24 mouse cellular contexts compared by ENCODE assay signal in the genomic region with DNA sequence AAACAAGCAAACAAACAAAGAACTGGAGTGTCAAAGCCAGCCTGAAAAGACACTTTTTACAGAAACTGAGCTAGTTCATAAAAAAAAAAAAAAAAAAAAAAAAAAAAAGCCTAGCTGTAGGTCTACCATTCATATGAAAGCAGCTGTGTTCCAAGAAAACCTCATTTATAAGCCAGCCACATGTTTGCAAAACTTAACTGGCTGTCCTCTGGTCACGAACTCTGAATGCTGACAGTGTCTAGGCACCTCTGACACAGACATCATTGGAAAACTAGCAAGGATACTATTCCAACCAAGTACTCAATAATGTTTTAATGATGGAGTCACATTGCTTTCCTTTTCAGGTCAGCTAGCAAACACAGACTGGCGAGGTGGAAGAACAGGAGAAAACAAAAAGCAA.
"Had no signal": no experiment of that assay in that cellular context is flagged by ENCODE, and none has a peak within 500 bp of the region (broad histone marks: within the 10 kb centered on the region; RNA-seq: fewer than 3 reads in every experiment).

No protein-coding gene starts in this region.

- H3K9me3 ChIP-seq: heart, embryonic 13.5 days; heart, embryonic 15.5 days; hindbrain, embryonic 13.5 days; hindbrain, embryonic 15.5 days; limb, embryonic 15.5 days; liver, embryonic 12.5 days had no signal

- ATAC-seq: hindbrain, postnatal 0 days; intestine, postnatal 0 days; liver, embryonic 12.5 days had no signal

- H3K4me3 ChIP-seq: gastrocnemius, adult 2 months; heart, adult 2 months; heart, embryonic 13.5 days; heart, embryonic 15.5 days; hindbrain, embryonic 13.5 days; hindbrain, embryonic 15.5 days; layer of hippocampus, adult 2 months; left cerebral cortex, adult 2 months; limb, embryonic 15.5 days; liver, embryonic 12.5 days had no signal

- H3K4me1 ChIP-seq: heart, embryonic 13.5 days; heart, embryonic 15.5 days; hindbrain, embryonic 13.5 days; hindbrain, embryonic 15.5 days; limb, embryonic 15.5 days; liver, embryonic 12.5 days had no signal

- H3K36me3 ChIP-seq: heart, embryonic 13.5 days; heart, embryonic 15.5 days; hindbrain, embryonic 13.5 days; hindbrain, embryonic 15.5 days; limb, embryonic 15.5 days; liver, embryonic 12.5 days had no signal

- DNase-seq: gastrocnemius, adult 2 months; gastrocnemius, postnatal 10 days; gastrocnemius, postnatal 36 days; heart, adult 11 months; heart, adult 2 months; heart, postnatal 14 days; heart, postnatal 36 days; kidney, adult 18-20 months; kidney, adult 8-10 months; kidney, postnatal 10 days; kidney, postnatal 25 days; kidney, postnatal 4 days had no signal

- H3K27ac ChIP-seq: gastrocnemius, adult 2 months; heart, adult 2 months; heart, embryonic 13.5 days; heart, embryonic 15.5 days; hindbrain, embryonic 13.5 days; hindbrain, embryonic 15.5 days; hindbrain, postnatal 0 days; layer of hippocampus, adult 2 months; left cerebral cortex, adult 2 months; limb, embryonic 15.5 days; liver, embryonic 12.5 days; liver, embryonic 14.5 days had no signal

- H3K4me2 ChIP-seq: heart, embryonic 11.5 days; heart, embryonic 13.5 days; heart, embryonic 15.5 days; hindbrain, embryonic 13.5 days; hindbrain, embryonic 15.5 days; limb, embryonic 15.5 days; liver, embryonic 12.5 days had no signal

- H3K9ac ChIP-seq: heart, embryonic 13.5 days; heart, embryonic 15.5 days; hindbrain, embryonic 13.5 days; hindbrain, embryonic 15.5 days; limb, embryonic 15.5 days; liver, embryonic 12.5 days; liver, embryonic 14.5 days had no signal

- H3K27me3 ChIP-seq: heart, embryonic 13.5 days; heart, embryonic 15.5 days; hindbrain, embryonic 13.5 days; hindbrain, embryonic 15.5 days; limb, embryonic 15.5 days; liver, embryonic 12.5 days had no signal
